Mouse (Mus musculus): ENCODE results near the gene Trmo. TPM values are rescaled to one million over a fixed set of nuclear protein-coding genes. Genes with fewer than 3 reads are reported as not detected.

Trmo gene
- polyA plus RNA-seq, 1 experiment: 2.8 TPM

- Histone ChIP-seq H3K4me3 (ENCODE audit: insufficient read depth, low read length) (no peak overlapping the region), H3K27ac (ENCODE audit: insufficient read depth, low read length) (no peak overlapping the region), H3K4me1 (ENCODE audit: control insufficient read depth, insufficient read depth, low read length) (peaks cover 3% of the 10 kb centered on the region; the same call in 1 of the 2 replicates)
- TF ChIP-seq CTCF (IDR thresholded peaks at IDR 0.05; ENCODE audit: borderline replicate concordance, insufficient read depth, low read length) (no peak), POLR2A (IDR thresholded peaks at IDR 0.05; ENCODE audit: low read depth, low read length) (no peak)
Measured at GRCm38 (mm10) chr4:46374455-46374854, 14.8 kb downstream of the Trmo start.

- Histone ChIP-seq H3K4me1 (ENCODE audit: control insufficient read depth, insufficient read depth, low read length) (peaks cover 3% of the 10 kb centered on the region; the same call in 1 of the 2 replicates), H3K27ac (ENCODE audit: insufficient read depth, low read length) (no peak overlapping the region), H3K4me3 (ENCODE audit: insufficient read depth, low read length) (no peak overlapping the region)
- TF ChIP-seq CTCF (IDR thresholded peaks at IDR 0.05; ENCODE audit: borderline replicate concordance, insufficient read depth, low read length) (no peak), POLR2A (IDR thresholded peaks at IDR 0.05; ENCODE audit: low read depth, low read length) (peak; percentile 41; the same call in 1 of the 2 replicates)
Measured at GRCm38 (mm10) chr4:46371030-46371429, 18.2 kb downstream of the Trmo start.

- Histone ChIP-seq H3K4me3 (ENCODE audit: insufficient read depth, low read length) (no peak overlapping the region), H3K4me1 (ENCODE audit: control insufficient read depth, insufficient read depth, low read length) (peaks cover 3% of the 10 kb centered on the region; the same call in 1 of the 2 replicates), H3K27ac (ENCODE audit: insufficient read depth, low read length) (no peak overlapping the region)
- no peak for TF ChIP-seq POLR2A (IDR thresholded peaks at IDR 0.05; ENCODE audit: low read depth, low read length)
Measured at GRCm38 (mm10) chr4:46370406-46370805, 18.8 kb downstream of the Trmo start.

GRCm38 (mm10) chr4:46369070-46369469 is 20.2 kb downstream of the Trmo start:
- Histone ChIP-seq H3K4me1 (ENCODE audit: control insufficient read depth, insufficient read depth, low read length) (peaks cover 3% of the 10 kb centered on the region; the same call in 1 of the 2 replicates), H3K4me3 (ENCODE audit: insufficient read depth, low read length) (no peak overlapping the region), H3K27ac (ENCODE audit: insufficient read depth, low read length) (no peak overlapping the region)
- TF ChIP-seq POLR2A (IDR thresholded peaks at IDR 0.05; ENCODE audit: low read depth, low read length): no peak
- TF ChIP-seq CTCF (IDR thresholded peaks at IDR 0.05; ENCODE audit: borderline replicate concordance, insufficient read depth, low read length): no peak

GRCm38 (mm10) chr4:46367487-46367959 is 21.7 kb downstream of the Trmo start:
- TF ChIP-seq CTCF (IDR thresholded peaks at IDR 0.05; ENCODE audit: borderline replicate concordance, insufficient read depth, low read length): no peak
- TF ChIP-seq POLR2A (IDR thresholded peaks at IDR 0.05; ENCODE audit: low read depth, low read length): no peak
- H3K27ac ChIP-seq (ENCODE audit: insufficient read depth, low read length): no peak overlapping the region
- H3K4me3 ChIP-seq (ENCODE audit: insufficient read depth, low read length): no peak overlapping the region
- H3K4me1 ChIP-seq (ENCODE audit: control insufficient read depth, insufficient read depth, low read length): peaks cover 3% of the 10 kb centered on the region; the same call in 1 of the 2 replicates

- no peak overlapping the region for H3K4me3 ChIP-seq (ENCODE audit: insufficient read depth, low read length)
- H3K4me1 ChIP-seq (ENCODE audit: control insufficient read depth, insufficient read depth, low read length): no peaks in the 10 kb centered on the region
- H3K27ac ChIP-seq (ENCODE audit: insufficient read depth, low read length): no peak overlapping the region
- no peak for TF ChIP-seq POLR2A (IDR thresholded peaks at IDR 0.05; ENCODE audit: low read depth, low read length)
- no peak for TF ChIP-seq CTCF (IDR thresholded peaks at IDR 0.05; ENCODE audit: borderline replicate concordance, insufficient read depth, low read length)
Measured at GRCm38 (mm10) chr4:46364360-46364759, 24.9 kb downstream of the Trmo start.

GRCm38 (mm10) chr4:46361258-46361657 is 28.0 kb downstream of the Trmo start:
- TF ChIP-seq POLR2A (IDR thresholded peaks at IDR 0.05; ENCODE audit: low read depth, low read length): no peak
- TF ChIP-seq CTCF (IDR thresholded peaks at IDR 0.05; ENCODE audit: borderline replicate concordance, insufficient read depth, low read length): no peak
- no peak overlapping the region for H3K27ac ChIP-seq (ENCODE audit: insufficient read depth, low read length)
- no peaks in the 10 kb centered on the region for H3K4me1 ChIP-seq (ENCODE audit: control insufficient read depth, insufficient read depth, low read length)
- no peak overlapping the region for H3K4me3 ChIP-seq (ENCODE audit: insufficient read depth, low read length)

- TF ChIP-seq POLR2A (IDR thresholded peaks at IDR 0.05; ENCODE audit: low read depth, low read length) (no peak), CTCF (IDR thresholded peaks at IDR 0.05; ENCODE audit: borderline replicate concordance, insufficient read depth, low read length) (no peak)
- Histone ChIP-seq H3K27ac (ENCODE audit: insufficient read depth, low read length) (no peak overlapping the region), H3K4me1 (ENCODE audit: control insufficient read depth, insufficient read depth, low read length) (no peaks in the 10 kb centered on the region), H3K4me3 (ENCODE audit: insufficient read depth, low read length) (no peak overlapping the region)
Measured at GRCm38 (mm10) chr4:46359539-46360253, 29.5 kb downstream of the Trmo start.

- Histone ChIP-seq H3K4me3 (ENCODE audit: insufficient read depth, low read length) (no peak overlapping the region), H3K27ac (ENCODE audit: insufficient read depth, low read length) (no peak overlapping the region), H3K4me1 (ENCODE audit: control insufficient read depth, insufficient read depth, low read length) (no peaks in the 10 kb centered on the region)
- TF ChIP-seq CTCF (IDR thresholded peaks at IDR 0.05; ENCODE audit: borderline replicate concordance, insufficient read depth, low read length): peak; percentile 61; the same call in 1 of the 2 replicates
- no peak for TF ChIP-seq POLR2A (IDR thresholded peaks at IDR 0.05; ENCODE audit: low read depth, low read length)
Measured at GRCm38 (mm10) chr4:46356351-46357133, 32.7 kb downstream of the Trmo start.

GRCm38 (mm10) chr4:46353045-46353444 is 36.2 kb downstream of the Trmo start:
- H3K27ac ChIP-seq (ENCODE audit: insufficient read depth, low read length): no peak overlapping the region
- no peaks in the 10 kb centered on the region for H3K4me1 ChIP-seq (ENCODE audit: control insufficient read depth, insufficient read depth, low read length)
- TF ChIP-seq POLR2A (IDR thresholded peaks at IDR 0.05; ENCODE audit: low read depth, low read length): no peak
- TF ChIP-seq CTCF (IDR thresholded peaks at IDR 0.05; ENCODE audit: borderline replicate concordance, insufficient read depth, low read length): no peak
- H3K4me3 ChIP-seq (ENCODE audit: insufficient read depth, low read length): no peak overlapping the region
